Mouse (Mus musculus) urinary bladder, postnatal 4 days (tissue): ENCODE measurements at regions not wholly inside any gene's neighbourhood (a gene's known extent, or its start where the extent isn't known, plus 50 kb on each side); places are given as distances from the start of the nearest gene placed in this dataset.

Experiments
- DNase-seq, 2 experiments: peaks; one replicate each; pipeline ENCODE4 v3.0.0; 2021 to 2022; ENCODE audit warnings: low spot score in 2 of 2

DNA sequence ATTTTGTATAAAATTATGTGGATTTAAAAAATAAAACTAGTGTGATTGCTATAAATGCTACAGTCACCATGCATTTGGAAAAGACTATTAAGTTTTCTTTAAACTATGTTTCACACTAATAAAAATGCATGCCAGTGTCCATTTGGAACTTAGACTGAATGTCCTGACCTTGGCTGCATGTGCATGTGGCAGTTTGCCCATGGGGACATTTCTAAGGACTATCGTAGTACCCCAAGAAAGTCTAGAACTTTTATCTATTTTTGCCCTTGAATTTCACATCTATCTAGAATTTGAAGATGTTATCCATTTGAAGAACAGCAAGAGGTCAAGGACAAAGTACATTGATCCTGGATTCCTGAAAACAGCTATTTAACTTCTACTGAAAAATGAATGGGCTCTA, 745.9 kb downstream of the Tmem182 start:
- no peak for DNase-seq

DNA sequence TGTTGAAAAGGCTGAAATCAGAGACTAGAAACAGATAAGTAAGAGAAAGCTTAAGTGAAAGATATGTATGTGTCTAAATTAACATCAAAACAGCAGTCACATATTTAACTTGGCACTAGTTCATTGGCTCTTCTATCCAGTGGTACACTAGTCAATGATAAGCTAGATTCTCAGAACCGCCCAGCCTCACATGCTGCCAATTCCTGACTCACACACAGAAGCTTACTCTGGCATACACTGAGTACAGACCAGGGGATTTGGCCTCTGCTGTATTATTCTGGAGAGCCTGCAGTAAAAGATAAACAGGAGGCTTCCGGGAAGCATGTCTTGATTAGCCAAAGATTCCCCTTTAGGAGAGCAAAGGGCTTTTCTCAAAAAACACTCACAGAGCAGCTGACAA, 750.2 kb downstream of the Tmem182 start:
- DNase-seq, result no peak

DNA sequence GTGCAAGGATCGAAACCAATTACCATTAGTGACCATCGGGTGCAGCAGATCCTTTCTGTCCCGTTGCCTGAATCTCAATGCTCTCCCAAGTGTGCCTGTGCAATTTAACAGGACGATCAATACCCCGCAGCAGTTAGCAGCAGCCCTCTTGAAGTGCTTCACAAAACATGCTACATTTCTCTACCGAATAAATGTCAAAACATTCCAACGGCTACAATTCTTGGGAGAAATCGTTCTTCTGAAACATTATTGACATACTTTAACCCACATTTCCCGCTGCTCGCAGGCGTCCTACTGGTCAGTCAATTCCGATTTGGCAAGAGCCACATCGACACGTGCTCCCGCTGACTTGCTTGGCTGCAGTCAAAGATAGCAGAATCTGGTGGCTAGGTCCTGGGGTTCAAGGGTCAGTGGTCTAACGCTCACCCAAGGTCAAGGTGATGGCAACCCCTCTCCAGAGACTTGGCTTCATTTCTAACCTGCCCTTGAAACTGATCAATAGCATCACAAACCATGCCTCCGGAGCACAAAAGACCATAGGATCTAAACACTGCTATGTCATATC, 753.8 kb downstream of the Tmem182 start:
- no peak for DNase-seq

DNA sequence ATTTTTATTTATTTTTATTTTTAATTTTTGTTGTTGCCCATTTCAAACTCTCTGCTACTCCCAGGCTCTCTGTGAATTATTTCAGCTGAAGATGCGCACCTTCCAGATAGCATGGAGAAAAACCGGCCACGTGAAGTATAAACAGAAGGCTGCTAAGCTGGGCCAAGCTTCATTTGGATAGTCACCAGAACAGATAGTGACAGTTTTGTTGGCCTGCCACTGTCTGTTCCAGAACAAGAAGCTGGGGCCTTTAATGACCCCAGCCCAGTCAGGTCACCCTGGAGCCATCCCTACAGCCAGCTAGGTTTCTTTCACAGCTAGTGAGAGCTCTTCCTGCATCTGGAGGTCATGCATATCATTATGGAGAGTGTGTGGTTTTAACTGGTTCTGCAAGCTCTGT, 754.6 kb downstream of the Tmem182 start:
- DNase-seq, result no peak

DNA sequence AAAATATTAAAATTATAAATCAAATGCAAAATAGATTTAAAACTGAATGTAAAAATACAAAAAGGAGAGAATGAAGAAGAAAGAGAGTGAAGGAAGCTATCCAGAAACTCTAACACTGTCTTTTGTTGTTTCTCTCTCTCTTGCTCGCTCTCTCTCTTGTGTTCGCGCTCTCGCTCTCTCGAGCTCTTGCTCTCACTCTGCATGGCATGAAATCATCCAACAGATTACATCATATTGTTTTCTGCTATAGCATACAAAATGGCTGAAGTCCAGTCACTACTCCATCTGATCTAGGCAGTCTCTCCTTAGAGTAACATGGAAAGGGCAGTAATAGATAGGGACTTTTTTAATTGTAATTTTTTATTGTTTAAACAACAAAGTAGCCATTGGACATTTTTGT, 798.1 kb downstream of the Tmem182 start:
- no peak for DNase-seq

DNA sequence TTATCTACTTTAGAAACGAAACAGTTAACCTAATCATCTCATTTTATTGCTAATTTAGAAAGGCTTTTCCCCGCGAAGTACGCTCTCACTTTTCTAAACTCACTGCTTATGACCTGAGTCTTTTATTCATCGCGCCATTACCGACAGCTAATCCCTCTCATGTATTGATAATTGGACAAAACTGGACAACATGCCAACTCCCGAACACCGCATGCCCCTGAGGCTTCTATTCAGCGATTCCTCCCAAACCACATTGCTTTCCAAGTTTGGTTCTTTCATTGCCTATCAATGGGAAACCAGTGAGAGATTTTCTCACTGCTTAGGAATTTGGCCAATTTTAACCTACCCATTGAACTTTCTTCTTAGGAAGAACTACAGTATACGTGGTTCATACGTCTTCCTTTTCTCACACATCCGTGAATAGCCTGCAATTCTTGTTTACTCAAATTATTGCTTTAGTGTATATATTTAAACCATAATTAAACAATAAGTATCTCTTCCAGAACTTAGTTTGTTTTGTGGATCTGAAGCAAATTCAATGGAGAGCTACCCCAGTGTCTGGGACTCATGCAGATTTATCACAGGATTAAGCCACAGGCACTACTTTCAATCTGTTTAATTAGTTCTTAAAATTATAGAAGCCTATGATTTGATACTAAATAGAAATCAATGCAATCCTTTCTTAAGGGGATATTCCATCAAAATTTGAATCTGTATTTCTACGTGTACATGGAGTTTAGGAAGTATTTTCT, 799.8 kb downstream of the Tmem182 start:
- no peak for DNase-seq

DNA sequence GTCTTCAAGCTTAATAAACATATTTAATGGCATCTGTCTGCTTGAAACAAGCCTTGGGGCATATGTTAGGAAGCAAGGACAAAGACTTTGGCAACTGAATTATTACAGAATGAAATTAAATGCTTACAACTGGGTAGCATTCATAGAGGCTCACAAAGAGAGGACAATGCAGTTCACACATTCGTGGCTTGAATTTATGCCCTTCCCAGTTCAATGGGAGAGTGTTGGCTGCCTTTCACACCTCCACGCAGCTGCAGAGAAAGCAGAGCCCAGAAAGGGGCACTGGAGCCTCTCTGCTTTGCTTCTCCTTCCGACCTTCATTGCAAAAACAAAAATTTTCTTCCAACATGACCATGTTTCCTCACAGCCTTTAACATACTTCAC, 800.3 kb downstream of the Tmem182 start:
- no peak for DNase-seq

DNA sequence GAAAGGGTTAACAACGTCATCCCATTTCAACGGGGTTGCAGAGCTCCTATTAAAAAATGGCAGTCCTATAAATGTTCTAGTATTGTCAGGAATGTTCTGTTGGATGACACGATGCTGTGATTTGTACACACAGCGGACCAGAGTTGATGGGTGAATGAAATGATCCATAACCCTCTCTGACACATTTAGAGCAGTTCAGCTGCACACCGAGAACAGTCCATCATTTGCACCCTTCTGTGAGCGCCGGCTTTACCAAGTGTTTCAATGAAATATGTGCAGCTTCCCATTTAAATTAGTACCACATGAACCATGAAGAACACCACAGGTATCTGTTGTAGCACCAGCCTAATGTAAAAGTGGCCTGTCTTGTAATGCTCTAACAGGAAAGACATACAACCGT, 805.4 kb downstream of the Tmem182 start:
- no peak for DNase-seq

DNA sequence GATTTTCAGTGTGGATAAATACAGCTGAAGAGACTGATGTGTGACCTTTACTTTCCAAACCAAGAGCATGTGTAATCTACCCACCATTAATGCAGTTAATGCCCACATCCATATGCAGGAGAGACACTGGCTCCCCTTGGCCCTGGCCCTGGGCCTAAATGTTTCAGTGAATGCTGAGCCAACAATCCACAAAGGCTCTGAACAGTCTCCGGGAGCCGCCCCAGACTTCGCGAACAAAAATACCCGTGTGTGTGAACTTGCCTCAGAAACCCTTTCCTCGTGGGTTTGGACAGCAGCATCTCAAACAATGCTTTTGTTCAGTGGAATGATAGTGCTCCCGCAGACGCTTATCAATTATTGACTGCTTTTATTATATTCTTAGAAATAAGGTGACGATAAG, 846.4 kb downstream of the Tmem182 start:
- DNase-seq, result no peak

DNA sequence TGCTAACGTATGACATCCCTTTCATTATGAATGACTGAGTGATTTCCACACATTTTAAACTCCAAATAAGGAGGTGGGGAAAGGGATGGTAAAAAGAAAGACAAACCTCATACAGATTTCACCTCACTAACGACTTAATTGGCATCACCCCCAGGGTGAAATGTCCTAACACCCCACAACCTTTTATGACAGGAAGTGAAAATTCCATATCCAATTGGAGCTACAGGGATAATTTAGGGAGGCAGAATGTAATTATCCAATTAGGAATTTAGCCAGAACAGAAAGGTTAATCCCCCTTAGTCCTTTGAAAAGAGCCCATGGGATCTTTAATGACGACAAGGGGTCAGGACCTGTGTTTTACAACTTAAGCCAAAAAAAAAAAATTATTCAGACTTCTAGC, 846.8 kb downstream of the Tmem182 start:
- no peak for DNase-seq

DNA sequence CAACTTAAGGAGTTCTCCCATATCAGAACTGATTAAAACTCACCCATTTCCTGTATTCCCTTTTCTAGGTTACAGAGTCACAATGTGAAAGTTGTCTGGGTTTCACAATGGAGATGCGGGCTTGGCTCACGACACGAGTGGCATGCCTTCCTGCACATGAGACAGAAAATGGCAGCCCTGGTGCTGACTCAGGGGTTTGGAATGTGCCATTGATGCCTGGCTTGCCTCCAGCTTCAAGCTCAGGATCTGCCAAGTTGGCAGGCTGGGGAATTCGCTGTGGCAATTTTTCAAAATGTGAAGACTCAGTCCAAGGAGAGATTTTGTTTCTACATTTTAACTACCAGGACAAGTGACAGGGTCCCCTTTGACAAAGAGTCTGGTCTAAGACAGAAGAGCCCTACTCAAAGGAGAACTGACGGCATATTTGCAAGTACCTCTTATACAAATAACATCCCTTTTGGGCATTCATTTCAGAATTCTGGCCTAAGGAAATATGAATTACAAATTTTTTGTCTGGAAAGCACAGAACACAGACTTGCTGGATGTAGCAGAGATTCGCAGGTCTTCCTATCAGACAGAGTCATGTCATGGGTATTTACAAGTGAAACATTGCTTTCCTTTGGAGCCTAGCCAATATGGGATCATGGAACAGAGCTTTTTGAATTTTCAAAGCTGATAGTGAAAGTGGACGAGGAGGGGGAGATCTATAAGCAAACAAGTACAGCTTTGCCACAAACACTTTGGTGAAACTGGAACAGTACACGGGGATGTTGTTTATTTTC, 847.4 kb downstream of the Tmem182 start:
- DNase-seq, result peak; percentile 26 to 68

DNA sequence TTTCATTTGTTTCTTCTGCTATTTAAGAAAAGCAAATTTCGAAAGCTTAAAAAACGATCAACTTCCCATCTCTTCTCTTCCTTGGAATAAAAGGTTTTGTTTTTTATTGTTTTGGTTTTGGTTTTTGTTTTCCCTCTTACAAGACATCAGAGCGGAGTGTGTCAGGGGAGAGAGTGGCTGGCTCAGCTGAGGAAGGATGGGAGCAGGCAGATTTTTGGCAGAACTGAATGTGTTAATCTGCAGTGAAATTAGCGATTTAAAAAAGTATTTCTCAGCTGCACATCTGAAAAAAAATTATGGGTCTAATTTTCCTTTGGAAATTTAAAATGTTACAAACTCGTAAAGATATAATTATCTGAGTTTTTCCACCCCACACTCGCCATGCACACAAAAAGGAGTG, 868.7 kb downstream of the Tmem182 start:
- no peak for DNase-seq

DNA sequence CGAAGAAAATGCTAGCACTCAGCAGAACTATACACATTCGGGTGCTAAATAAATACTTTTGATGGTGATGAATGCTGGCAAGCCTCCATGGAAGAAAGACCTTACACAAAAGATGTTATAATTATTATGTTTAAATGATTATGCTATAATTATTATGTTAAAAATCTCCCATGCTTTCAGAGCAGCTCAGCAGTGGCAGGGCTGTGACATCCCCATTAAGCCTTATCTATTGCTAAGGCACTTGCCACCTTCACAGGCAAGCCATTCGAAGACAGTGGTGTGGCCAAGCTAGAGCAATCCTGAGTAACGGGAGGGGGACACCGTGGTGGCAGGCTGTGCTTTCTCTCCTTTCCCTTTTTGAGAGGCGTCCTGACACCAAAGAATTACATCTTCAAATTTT, 869.9 kb downstream of the Tmem182 start:
- DNase-seq, result no peak

DNA sequence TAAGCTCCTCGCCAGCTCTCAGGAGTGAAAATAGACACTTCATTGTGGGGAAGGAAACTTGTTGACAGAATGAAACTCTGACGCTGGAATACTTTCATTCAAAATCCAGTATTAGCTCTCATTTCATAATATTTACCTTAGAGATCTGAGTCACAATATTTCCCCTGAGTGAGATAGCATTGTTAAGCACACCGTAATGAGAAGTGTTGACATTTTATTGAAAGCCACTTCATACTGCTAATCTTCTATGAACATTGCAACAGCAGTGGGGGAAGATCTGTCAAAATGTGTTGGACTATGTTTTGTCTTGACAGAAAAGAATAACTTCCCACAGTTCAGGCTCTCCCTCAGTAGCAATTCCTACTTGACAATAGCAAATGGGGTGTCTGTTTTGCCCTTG, 900.3 kb downstream of the Tmem182 start:
- DNase-seq, result no peak

DNA sequence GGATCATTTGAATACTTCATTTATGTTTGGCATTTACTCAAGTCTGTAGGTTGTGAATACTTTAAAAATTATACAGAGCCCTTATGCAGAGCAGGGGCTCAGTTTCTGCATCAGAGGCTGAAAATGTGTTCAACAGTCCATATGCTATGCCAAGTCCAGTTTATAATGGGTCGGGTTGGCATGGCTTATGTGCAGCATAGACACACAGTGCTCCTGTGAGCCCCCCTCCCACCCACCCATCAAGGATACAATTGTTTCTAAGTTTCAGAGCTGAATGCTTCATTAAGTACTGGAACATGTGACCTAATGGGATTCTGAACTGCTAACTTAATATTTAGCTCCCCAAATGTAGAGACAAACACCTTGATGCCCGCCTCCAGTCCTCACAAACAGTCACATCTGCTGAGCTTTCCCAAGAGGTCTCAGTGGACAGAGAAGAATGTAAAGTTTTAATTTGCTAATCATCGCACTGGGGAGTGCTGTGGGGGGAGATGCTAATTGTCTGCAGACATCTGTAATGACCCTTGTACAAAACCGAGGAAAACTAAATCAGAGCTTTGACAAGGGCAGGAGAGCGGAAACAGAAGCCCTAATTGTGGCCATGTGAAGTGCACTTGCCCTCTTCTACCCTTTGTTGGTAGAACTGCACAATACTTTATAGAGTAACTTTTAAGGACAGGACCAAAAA, 937.4 kb downstream of the Tmem182 start:
- no peak for DNase-seq

DNA sequence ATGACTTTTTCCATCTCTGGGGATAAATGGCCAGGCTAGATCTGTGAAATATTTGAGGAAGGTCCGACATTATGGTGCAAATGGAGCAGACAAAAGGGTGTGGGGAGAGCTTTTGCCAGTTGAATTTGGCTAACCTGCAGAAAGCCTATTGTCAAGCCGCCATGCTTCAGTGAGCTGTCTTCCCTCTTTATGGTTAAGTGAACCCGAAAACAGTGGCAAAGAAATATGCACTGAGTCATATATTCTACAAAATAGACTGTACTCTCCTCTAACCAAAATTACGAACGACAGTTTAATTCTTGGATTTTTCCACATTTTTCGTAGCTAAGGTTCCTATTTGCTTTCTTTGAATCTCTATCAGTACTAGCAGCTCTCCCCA, 937.9 kb downstream of the Tmem182 start:
- no peak for DNase-seq

DNA sequence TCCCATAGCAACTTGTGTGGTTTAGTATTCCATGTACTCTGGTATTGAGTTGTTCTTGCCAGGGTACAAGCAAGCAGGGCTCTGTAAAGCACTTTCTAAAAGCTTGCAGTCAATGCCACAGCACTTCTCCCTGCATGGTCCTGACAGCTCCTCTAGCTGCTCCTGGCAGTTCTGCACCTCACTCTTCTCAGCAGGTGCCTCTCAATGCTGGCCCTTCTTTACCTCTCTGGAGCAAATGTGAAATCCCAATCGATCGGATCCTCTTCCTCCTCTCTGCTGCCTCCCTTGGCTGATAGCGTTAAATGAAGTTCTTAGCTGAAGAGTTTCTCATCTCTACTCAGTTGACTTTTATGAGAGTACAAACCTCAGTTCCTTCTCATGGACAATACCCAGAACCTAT, 939.1 kb downstream of the Tmem182 start:
- DNase-seq, result no peak

DNA sequence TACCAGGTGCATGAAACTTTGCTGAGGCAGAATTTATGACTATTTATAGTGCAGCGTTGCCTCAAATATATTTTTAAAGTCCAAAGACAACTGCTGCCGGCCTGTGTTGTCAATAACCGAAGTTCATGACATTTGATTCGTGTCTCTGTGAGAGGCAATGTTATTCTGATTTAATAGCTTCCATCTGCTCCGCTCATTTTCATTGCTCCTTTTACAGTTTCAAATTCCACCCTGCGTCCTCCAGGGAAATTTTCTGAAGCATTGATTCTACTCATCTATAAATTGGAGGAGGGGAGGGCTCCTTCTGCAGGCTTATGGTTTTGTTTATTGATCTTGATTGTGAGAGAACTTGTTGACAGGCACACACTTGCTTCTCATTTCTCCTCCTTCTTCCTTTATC, 936.2 kb upstream of the Pou3f3 start:
- no peak for DNase-seq
